Mouse (Mus musculus): ENCODE data around the gene Apobec4. TPM values are rescaled to one million over a fixed set of nuclear protein-coding genes. Genes with fewer than 3 reads are reported as not detected.

Apobec4 gene
- total RNA-seq, 2 experiments from 2014 or later = not detected

GRCm38 (mm10) chr1:152804907-152805306, 54.6 kb downstream of the Apobec4 start:
- peak in 1 of 2 experiments; percentile 34 for DNase-seq

Other genes with a start within 250 kb of the Apobec4 start
- gene Rgl1, start 15.8 kb downstream of the Apobec4 start, total RNA-seq (2021) = 10 to 100 TPM; 23.5 to 25.8 TPM
- 10 to 100 TPM; 26.2 to 29.7 TPM for gene Arpc5, start 16.0 kb downstream of the Apobec4 start, total RNA-seq (2021)
- gene Ncf2, start 49.6 kb downstream of the Apobec4 start, total RNA-seq (2021) = 1 to 10 TPM; 3.4 to 5.6 TPM
- gene Smg7, start 152.1 kb downstream of the Apobec4 start, total RNA-seq (2021) = 10 to 100 TPM; 42.2 to 43.1 TPM
- gene Nmnat2, start 204.4 kb downstream of the Apobec4 start, total RNA-seq (2021) = under 1 TPM; 0.27 to 0.51 TPM